Mouse (Mus musculus) intestine, postnatal 0 days (tissue): ENCODE measurements at regions not wholly inside any gene's neighbourhood (a gene's known extent, or its start where the extent isn't known, plus 50 kb on each side); places are given as distances from the start of the nearest gene placed in this dataset.

Source experiments
- ATAC-seq: fragments of 200-750 bp; cut with Nextera tagmentation; 2 replicates; pipeline ENCODE4 v1.8.0; 2017; ENCODE audit warnings: mild to moderate bottlenecking, moderate TSS enrichment, moderate library complexity
- H3K27ac ChIP-seq: fragments of 300-500 bp; sonication (generic); 2 replicates; pipeline ENCODE4 v1.5.1; 2014; ENCODE audit warnings: mild to moderate bottlenecking, low read depth, low read length, moderate library complexity
- H3K27me3 ChIP-seq: fragments of 300-500 bp; sonication (generic); replicated peaks from 2 replicates; pipeline ENCODE4 v1.6.1; 2014; ENCODE audit warnings: low read length, mixed read lengths; ENCODE audit not compliant: control insufficient read depth, insufficient read depth
- H3K36me3 ChIP-seq: fragments of 300-500 bp; sonication (generic); 2 replicates; pipeline ENCODE4 v1.6.1; 2014; ENCODE audit warnings: mild to moderate bottlenecking, moderate library complexity; ENCODE audit not compliant: control insufficient read depth, insufficient read depth
- H3K4me1 ChIP-seq: fragments of 300-500 bp; sonication (generic); replicated peaks from 2 replicates; pipeline ENCODE4 v1.6.1; 2014; ENCODE audit warnings: antibody characterized with exemption, low read length, mixed read lengths; ENCODE audit not compliant: control insufficient read depth, insufficient read depth
- H3K4me2 ChIP-seq: fragments of 300-500 bp; sonication (generic); replicated peaks from 2 replicates; pipeline ENCODE4 v1.6.1; 2014; ENCODE audit warnings: low read depth, mild to moderate bottlenecking, moderate library complexity
- H3K4me3 ChIP-seq: fragments of 300-500 bp; sonication (generic); 2 replicates; pipeline ENCODE4 v1.5.1; 2014; ENCODE audit warnings: low read depth, low read length
- H3K9ac ChIP-seq: fragments of 300-500 bp; sonication (generic); 2 replicates; pipeline ENCODE4 v1.6.1; 2014; ENCODE audit warnings: mild to moderate bottlenecking, low read depth, low read length
- H3K9me3 ChIP-seq: fragments of 300-500 bp; sonication (generic); 2 replicates; pipeline ENCODE4 v1.6.1; 2016; ENCODE audit warnings: mixed run types; ENCODE audit not compliant: control insufficient read depth
- CTCF ChIP-seq: sonication (generic); IDR thresholded peaks from 2 replicates; pipeline ENCODE4 v1.5.1; 2016; ENCODE audit warnings: low read depth, mild to moderate bottlenecking, control low read depth, antibody characterized with exemption, moderate library complexity

GRCm38 (mm10) chr16:80603943-80604342 lies 596.6 kb upstream of the Ncam2 start:
- no peaks in the 10 kb centered on the region for H3K9me3 ChIP-seq
- no peak for ATAC-seq
- H3K9ac ChIP-seq, result no peak overlapping the region
- no peak overlapping the region for H3K4me2 ChIP-seq
- no peaks in the 10 kb centered on the region for H3K36me3 ChIP-seq
- TF ChIP-seq CTCF, result no peak
- no peak overlapping the region for H3K27ac ChIP-seq
- no peaks in the 10 kb centered on the region for H3K4me1 ChIP-seq
- H3K4me3 ChIP-seq, result no peak overlapping the region
- no peaks in the 10 kb centered on the region for H3K27me3 ChIP-seq
